16 mouse cellular contexts compared by ENCODE assay signal in the genomic region with DNA sequence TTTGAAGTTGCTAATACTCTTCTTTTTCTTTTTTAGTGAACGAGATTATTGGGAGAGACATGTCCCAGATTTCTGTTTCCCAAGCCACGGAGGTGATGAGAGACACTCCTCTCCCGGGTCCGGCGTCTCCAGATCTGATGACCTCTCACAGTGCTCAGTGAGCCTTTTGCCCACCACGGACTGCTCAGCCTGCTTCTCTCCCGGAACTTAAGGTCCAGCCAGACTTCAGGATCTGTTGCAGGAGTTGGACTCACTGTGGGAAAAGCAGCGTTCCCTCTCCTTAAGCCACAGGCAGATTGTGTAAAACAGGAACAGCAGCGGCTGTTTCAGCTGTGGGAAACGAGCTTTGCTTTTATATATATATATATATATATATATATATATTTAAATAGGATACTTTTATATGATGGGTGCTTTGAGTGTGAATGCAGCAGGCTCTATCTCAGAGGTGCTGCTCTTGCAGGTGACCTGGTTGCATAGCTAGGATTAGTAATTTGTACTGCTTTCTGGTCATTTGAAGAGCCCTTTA. TPM values are rescaled to one million over a fixed set of nuclear protein-coding genes. Genes with fewer than 3 reads are reported as not detected.
"Had no signal": no experiment of that assay in that cellular context is flagged by ENCODE, and none has a peak within 500 bp of the region (broad histone marks: within the 10 kb centered on the region; RNA-seq: fewer than 3 reads in every experiment).

No protein-coding gene starts in this region.

- H3K9me3 ChIP-seq: limb, embryonic 15.5 days; liver, embryonic 12.5 days; midbrain, embryonic 10.5 days; neural tube, embryonic 15.5 days had no signal

- H3K4me3 ChIP-seq: limb, embryonic 15.5 days; liver, embryonic 12.5 days; midbrain, embryonic 10.5 days; myocyte; neural tube, embryonic 15.5 days had no signal

- H3K4me1 ChIP-seq: limb, embryonic 15.5 days; midbrain, embryonic 10.5 days; neural tube, embryonic 15.5 days had no signal

- DNase-seq: kidney, adult 11 months; kidney, postnatal 36 days; layer of hippocampus, adult 9-11 months; layer of hippocampus, postnatal 36 days; lung, embryonic 14.5 days; lung, postnatal 10 days; midbrain, embryonic 14.5 days; right cerebral cortex, adult 18-20 months; right cerebral cortex, postnatal 25 days had no signal

- ATAC-seq: liver, embryonic 12.5 days had no signal

- H3K27ac ChIP-seq: limb, embryonic 15.5 days; liver, embryonic 12.5 days; midbrain, embryonic 10.5 days; neural tube, embryonic 15.5 days had no signal

- H3K4me2 ChIP-seq: limb, embryonic 15.5 days; liver, embryonic 12.5 days; lung, embryonic 14.5 days; neural tube, embryonic 15.5 days had no signal

- H3K9ac ChIP-seq: limb, embryonic 15.5 days; liver, embryonic 12.5 days; lung, embryonic 14.5 days; neural tube, embryonic 15.5 days had no signal

RNA-seq across cellular contexts. Expression of gene Esrp2, which starts 8.8 kb away (rescaled TPM):
- total RNA-seq: layer of hippocampus, postnatal 36 days; left cerebral cortex, postnatal 25 days; megakaryocyte, adult 5-6 weeks had no signal
